Mouse (Mus musculus): ENCODE results near the gene Frmd8.
"Not testable (repeated sequence)": the region's sequence is repeated elsewhere in the genome, so short reads cannot be mapped to it uniquely, and the experiment has no call there.

The Frmd8 gene

DNA sequence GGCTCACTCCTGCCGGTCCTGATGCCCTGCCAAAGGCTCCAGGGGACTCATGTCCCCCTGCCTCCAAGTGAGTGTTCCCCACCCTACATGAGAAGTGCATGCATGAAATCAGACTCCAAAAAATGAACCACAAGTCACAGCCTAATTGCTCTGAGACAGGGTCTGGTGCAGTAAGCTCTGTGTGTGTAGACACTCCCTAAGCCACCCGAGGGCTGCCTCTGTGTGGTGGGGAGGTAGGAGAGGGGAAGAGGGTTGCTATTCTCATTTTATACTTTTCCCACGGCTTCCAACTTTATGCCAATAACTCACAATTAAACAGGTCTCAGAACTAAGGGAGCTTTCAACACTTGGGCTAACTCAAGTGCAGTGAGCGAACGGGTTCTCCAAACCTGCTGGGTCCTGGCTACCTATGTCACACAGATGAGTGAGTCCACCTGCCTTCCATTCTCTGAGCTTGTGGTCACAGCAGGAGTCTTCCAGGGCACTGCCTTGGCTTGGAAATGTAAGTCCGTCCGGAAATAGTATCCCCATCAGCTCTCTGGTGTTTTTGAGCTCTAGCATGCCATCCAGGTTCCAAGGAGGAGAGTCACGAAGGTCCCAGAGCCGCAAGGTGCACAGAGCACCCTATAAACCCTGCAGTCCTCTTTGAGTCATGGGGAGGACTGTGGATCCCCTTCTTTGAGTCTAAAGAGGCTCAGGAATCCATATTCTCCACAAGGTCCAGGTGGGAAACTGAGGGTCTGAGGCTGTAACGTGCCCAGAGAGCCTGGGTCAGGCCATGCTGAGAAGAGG, 50.1 kb downstream of the Frmd8 start:
- DNase-seq (ENCODE audit: low spot score in 2 of 2): no peak

GRCm38 (mm10) chr19:5824043-5824825, 50.8 kb downstream of the Frmd8 start:
- no peak for DNase-seq (ENCODE audit: low spot score in 2 of 2)

GRCm38 (mm10) chr19:5823266-5823839, 51.7 kb downstream of the Frmd8 start:
- no peak for DNase-seq (ENCODE audit: low spot score in 2 of 2)

GRCm38 (mm10) chr19:5822834-5823205, 52.3 kb downstream of the Frmd8 start:
- no peak for DNase-seq (ENCODE audit: low spot score in 2 of 2)

GRCm38 (mm10) chr19:5822174-5822833, 52.8 kb downstream of the Frmd8 start:
- no peak for DNase-seq (ENCODE audit: low spot score in 2 of 2)

GRCm38 (mm10) chr19:5821847-5822173, 53.3 kb downstream of the Frmd8 start:
- DNase-seq (ENCODE audit: low spot score in 2 of 2): no peak

DNA sequence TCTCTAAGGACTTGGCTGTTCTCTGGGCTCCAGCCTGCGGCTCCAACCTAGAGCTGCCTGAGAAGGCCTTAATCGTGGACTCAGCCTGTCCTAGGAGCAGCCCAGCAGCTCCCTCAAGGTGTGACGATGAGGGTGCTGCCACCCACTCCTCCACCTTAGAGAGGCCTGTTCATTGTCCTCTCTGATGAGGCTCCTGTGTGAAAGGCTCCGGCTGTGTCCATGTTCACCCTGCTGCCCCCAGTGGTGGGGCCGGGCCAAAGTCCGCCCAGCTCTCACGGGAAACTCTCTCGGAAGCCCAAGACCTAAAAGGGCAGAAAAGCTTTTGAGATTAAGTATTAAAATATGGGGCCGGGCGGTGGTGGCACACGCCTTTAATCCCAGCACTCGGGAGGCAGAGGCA, 55.5 kb downstream of the Frmd8 start:
- DNase-seq (ENCODE audit: low spot score in 2 of 2): peak in 1 of 2 experiments; percentile 46

GRCm38 (mm10) chr19:5818590-5818977, 56.5 kb downstream of the Frmd8 start:
- DNase-seq (ENCODE audit: low spot score in 2 of 2): no peak

DNA sequence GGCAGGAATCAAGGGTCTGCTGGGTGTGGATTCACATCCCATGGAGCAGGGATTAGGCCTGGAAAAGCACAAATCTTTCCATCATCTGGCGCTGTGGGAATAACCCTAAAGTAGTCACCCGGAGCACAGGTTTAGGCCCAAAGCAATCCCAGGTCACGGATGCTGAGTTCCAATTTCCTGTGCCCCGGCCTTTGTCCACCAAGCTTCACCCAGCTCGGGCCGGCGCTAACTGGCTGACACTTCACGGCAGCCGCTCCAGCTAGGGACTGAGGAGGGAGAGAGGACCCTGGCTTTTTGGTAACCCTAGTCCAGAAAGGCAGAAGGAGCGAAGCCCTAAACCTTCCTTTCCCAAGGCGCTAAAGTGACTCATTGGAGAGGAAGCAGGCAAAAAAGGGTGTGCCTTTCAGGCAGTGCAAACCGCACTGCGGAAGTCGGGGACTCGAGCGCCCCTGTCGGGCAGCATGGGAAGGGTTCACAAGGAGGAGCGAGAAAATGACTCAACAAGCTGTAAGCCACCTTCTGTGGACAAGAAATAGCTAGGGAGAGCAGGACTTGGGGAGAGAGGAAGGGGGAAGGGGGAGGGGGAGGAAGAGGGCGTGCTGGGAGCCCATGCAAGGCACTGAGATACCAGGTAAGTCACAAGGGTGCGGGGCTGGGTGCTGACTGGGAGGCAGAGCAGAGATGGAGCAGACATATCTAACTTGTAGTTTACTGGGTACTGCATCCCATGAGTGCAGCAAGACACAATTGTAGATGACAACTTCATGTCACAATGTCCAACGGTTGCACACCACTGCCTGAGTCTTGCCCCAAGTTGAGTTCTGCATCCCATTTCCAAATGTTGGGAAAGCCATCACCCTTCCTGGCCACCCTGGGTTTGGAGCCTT, 57.1 kb downstream of the Frmd8 start:
- peak; percentile 90 to 96 for DNase-seq (ENCODE audit: low spot score in 2 of 2)

DNA sequence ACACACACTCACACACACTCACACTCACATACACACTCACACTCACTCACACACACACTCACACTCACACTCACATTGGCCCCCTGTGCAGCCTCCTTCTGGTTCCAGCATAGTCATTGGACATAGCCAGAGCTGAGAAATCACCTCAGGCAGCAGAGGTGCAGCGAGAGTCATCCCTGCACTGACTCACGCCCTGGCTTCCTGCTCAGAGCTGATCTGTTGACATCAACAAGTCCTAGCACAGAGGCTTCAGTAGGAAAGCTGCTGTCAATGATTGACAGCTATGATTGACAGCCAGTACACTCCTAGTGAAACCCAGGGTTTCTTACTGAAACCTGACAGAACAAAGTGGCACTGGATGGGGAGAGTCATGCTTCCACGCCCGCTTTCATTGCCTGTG, 59.1 kb downstream of the Frmd8 start:
- DNase-seq (ENCODE audit: low spot score in 2 of 2): no peak

DNA sequence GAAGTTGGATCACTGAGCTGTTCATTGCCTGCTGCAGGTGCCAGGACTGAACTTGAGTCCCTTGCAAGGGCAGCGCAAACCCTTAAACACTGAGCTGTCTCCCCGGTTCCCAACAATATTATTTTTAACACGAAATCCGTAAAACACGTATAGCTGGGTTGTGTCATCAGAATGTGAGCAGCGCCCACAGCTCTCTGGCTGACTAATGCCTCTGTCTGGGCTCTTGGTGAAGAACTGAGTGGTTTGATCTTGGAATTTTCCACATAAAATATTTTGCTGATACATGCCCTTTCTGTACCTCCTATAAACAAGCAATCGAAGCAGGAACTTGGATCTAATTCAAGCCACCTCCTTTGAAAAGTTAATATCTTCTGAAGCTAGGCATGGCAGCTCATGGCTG, 60.1 kb downstream of the Frmd8 start:
- no peak for DNase-seq (ENCODE audit: low spot score in 2 of 2)

DNA sequence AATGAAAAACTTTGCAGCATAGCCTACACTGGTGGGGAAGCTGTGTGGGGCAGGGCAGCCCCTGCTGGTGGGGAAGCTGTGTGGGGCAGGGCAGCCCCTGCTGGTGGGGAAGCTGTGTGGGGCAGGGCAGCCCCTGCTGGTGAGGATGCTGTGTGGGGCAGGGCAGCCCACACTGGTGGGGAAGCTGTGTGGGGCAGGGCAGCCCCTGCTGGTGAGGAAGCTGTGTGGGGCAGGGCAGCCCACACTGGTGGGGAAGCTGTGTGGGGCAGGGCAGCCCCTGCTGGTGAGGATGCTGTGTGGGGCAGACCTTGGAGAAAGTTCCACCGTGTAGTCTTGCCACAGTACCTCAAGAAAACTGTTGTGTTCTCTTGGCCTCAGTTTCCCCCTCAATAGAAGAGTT, 61.0 kb downstream of the Frmd8 start:
- DNase-seq (ENCODE audit: low spot score in 2 of 2): not testable (repeated sequence)

GRCm38 (mm10) chr19:5813567-5813966, 61.5 kb downstream of the Frmd8 start:
- DNase-seq (ENCODE audit: low spot score in 2 of 2): no peak

GRCm38 (mm10) chr19:5811771-5812504, 63.1 kb downstream of the Frmd8 start:
- DNase-seq (ENCODE audit: low spot score in 2 of 2): no peak

DNA sequence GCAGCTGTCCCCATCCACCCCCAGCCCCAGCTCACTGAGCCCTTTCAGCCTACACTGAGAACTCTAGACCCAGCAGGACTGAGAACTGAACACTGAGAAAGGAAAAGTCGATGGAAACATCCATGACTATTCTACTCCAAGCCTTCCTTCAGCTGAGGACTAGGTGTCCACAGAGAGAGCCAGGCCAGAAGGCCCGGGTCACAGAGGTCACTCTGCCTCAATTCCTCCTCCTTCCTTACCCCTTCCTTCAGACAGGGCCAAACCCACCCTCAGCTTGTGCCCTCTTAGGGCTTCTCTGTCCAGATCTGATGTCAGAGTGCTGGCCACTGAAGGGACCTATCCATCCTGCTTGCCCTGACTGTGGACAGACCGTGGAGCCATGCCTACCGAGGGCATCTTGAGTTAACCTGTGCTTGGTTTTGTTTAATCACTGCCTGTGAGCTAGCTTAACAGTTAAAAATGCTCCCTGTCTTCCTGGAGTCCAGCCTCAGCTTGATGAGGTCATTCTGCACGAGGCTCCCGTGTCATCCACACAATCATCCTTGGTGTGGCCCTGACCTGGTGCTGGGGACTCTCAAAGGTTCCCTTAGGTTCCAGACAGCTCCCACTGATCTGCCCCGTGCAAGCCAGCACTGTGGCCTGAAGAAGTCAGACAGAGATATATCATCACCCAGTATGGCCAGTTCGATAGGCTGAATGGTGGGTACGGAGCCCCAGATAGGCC, 64.1 kb downstream of the Frmd8 start:
- no peak for DNase-seq (ENCODE audit: low spot score in 2 of 2)

GRCm38 (mm10) chr19:5810103-5810839, 64.8 kb downstream of the Frmd8 start:
- DNase-seq (ENCODE audit: low spot score in 2 of 2): no peak

DNA sequence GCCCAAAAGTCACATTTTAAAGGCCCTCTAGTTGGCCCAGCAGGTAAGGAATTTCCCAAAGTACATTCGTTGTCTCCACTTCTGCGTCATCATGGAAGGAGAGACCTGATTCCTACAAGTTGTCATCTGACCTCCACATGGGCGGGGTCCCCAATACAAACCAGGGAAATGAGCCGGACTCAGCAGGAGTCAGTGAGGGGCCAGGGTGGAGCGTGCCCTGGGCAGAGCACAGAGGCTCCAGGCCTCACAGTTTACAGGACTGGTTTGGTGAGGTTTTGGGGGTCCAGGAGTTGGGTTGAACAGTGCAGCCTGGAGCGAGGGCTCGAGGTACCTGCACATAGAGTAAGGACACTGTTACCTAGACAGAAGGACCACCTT, 65.4 kb downstream of the Frmd8 start:
- DNase-seq (ENCODE audit: low spot score in 2 of 2): no peak

DNA sequence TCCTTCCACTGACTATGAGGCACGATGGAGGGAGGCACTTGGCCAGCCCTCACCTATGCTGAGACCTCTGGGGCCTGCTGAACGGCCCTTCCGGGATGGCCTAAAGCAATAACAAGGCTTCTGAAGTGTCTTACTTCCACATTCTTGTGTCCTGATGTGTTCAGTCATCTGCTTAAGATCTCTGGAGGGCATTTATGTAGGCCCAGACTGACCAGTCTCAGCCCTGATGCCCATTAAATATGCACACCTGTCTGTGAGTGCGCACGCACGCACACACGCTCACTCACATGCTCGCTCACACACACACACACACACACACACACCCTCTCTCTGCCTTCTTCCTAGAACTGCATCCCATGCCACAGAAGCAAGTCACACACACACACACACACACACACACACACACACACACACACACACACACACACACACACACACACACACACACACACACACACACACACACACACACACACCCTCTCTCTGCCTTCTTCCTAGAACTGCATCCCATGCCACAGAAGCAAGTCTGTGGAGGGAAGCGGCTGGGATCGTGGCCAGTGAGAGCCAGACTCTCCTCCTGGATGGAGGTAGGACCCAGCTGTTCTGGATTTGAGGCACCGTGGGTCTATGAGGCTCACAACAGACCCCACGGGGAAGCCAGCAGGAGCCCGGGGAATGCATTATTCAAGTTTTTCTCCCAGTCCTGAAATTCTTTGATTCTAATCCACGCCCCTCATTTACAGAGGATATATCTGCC, 65.9 kb downstream of the Frmd8 start:
- no peak for DNase-seq (ENCODE audit: low spot score in 2 of 2)

DNA sequence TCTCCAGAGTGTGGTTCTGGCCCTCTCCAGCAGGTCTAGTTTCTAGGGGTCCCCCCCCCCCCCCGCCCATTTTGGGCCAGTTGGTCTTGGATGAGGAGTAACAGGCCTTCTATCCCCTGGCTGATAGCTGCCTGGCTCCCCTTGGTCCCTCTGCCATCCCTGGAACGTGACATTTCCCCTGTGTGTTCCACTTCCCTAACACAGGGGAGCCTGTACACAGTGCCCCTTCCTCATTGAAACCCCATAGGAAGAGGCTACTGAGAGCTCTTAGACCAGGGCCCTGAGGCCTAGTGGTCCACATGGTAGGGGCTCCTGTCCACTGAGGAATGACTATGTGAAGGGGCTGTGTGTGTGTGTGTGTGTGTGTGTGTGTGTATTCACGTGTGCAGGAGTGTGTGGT, 67.3 kb downstream of the Frmd8 start:
- DNase-seq (ENCODE audit: low spot score in 2 of 2): no peak

All from spleen, postnatal 4 days (tissue).